Mouse (Mus musculus): ENCODE results near the gene Cdc42se2.

DNA sequence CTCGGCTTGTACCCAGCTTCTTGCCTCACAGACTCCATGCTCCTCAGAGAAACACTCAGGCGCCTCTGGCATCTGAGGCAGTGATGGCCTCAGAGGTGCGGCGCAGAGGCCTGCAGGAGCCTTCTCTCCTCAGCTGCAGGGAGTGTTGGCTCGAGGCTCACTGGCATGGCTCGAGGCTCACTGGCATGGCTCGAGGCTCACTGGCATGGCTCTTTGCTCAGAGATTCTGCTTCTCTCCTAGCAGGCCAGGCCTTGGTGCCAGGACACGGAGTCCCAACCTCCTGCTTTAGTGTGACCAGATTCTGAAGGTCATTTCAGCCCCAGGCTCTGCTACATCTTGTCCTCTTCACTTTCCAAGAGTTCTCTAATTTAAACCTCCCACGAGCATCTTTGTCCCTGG lies 48.6 kb upstream of the Cdc42se2 start:
- TF ChIP-seq CTCF (IDR thresholded peaks at IDR 0.05; ENCODE audit: borderline replicate concordance, extremely low read depth, insufficient read depth, insufficient read length) = no peak
- TF ChIP-seq POLR2A (IDR thresholded peaks at IDR 0.05; ENCODE audit: borderline replicate concordance, extremely low read depth, insufficient read depth, insufficient read length, poor library complexity, severe bottlenecking) = no peak

Data from brain, embryonic 14.5 days (tissue).